Mouse (Mus musculus): ENCODE measurements around the gene Thbs3.
"Not testable (repeated sequence)": the region's sequence is repeated elsewhere in the genome, so short reads cannot be mapped to it uniquely, and the experiment has no call there.

Gene Thbs3

GRCm38 (mm10) chr3:89195979-89196877, 18.8 kb upstream of the Thbs3 start:
- DNase-seq (ENCODE audit: low read depth, low spot score): peak; percentile 97

GRCm38 (mm10) chr3:89199839-89200238, 15.1 kb upstream of the Thbs3 start:
- no peak for DNase-seq (ENCODE audit: low read depth, low spot score)

GRCm38 (mm10) chr3:89202253-89203141, 12.5 kb upstream of the Thbs3 start, which contains the start of gene Gba:
TSS of gene Gba (plus strand) at chr3:89202928.
- peak; percentile 95 for DNase-seq (ENCODE audit: low read depth, low spot score)

- no peak for DNase-seq (ENCODE audit: low read depth, low spot score)
Observed at GRCm38 (mm10) chr3:89203142-89203514, 11.9 kb upstream of the Thbs3 start.

GRCm38 (mm10) chr3:89206079-89206478, 8.9 kb upstream of the Thbs3 start:
- DNase-seq (ENCODE audit: low read depth, low spot score): no peak

GRCm38 (mm10) chr3:89206695-89207094, 8.3 kb upstream of the Thbs3 start:
- no peak for DNase-seq (ENCODE audit: low read depth, low spot score)

- no peak for DNase-seq (ENCODE audit: low read depth, low spot score)
Observed at GRCm38 (mm10) chr3:89208075-89208657, 6.8 kb upstream of the Thbs3 start.

- no peak for DNase-seq (ENCODE audit: low read depth, low spot score)
Observed at GRCm38 (mm10) chr3:89208736-89209135, 6.2 kb upstream of the Thbs3 start.

- no peak for DNase-seq (ENCODE audit: low read depth, low spot score)
Observed at GRCm38 (mm10) chr3:89209731-89210130, 5.2 kb upstream of the Thbs3 start.

GRCm38 (mm10) chr3:89210162-89210561, 4.8 kb upstream of the Thbs3 start:
- DNase-seq (ENCODE audit: low read depth, low spot score): no peak

- DNase-seq (ENCODE audit: low read depth, low spot score): no peak
Observed at GRCm38 (mm10) chr3:89210731-89211130, 4.2 kb upstream of the Thbs3 start.

GRCm38 (mm10) chr3:89213803-89214530, 1.0 kb upstream of the Thbs3 start:
- peak; percentile 96 for DNase-seq (ENCODE audit: low read depth, low spot score)

- DNase-seq (ENCODE audit: low read depth, low spot score): peak; percentile 94
Observed at GRCm38 (mm10) chr3:89215853-89216252, 873 bp downstream of the Thbs3 start.

GRCm38 (mm10) chr3:89216407-89216806, 1.4 kb downstream of the Thbs3 start:
- not testable (repeated sequence) for DNase-seq (ENCODE audit: low read depth, low spot score)

GRCm38 (mm10) chr3:89218271-89218670, 3.3 kb downstream of the Thbs3 start:
- DNase-seq (ENCODE audit: low read depth, low spot score): no peak

- no peak for DNase-seq (ENCODE audit: low read depth, low spot score)
Observed at GRCm38 (mm10) chr3:89219546-89219945, 4.6 kb downstream of the Thbs3 start.

GRCm38 (mm10) chr3:89221167-89221566, 6.2 kb downstream of the Thbs3 start:
- no peak for DNase-seq (ENCODE audit: low read depth, low spot score)

GRCm38 (mm10) chr3:89224796-89225195, 9.8 kb downstream of the Thbs3 start:
- DNase-seq (ENCODE audit: low read depth, low spot score): peak; percentile 56

- DNase-seq (ENCODE audit: low read depth, low spot score): no peak
Observed at GRCm38 (mm10) chr3:89225321-89225815, 10.4 kb downstream of the Thbs3 start.

GRCm38 (mm10) chr3:89225918-89226317, 10.9 kb downstream of the Thbs3 start:
- peak; percentile 99 for DNase-seq (ENCODE audit: low read depth, low spot score)

GRCm38 (mm10) chr3:89226361-89226760, 11.4 kb downstream of the Thbs3 start:
- no peak for DNase-seq (ENCODE audit: low read depth, low spot score)

All from R1 (cell line).